8 mouse cellular contexts compared by ENCODE assay signal in the genomic region with DNA sequence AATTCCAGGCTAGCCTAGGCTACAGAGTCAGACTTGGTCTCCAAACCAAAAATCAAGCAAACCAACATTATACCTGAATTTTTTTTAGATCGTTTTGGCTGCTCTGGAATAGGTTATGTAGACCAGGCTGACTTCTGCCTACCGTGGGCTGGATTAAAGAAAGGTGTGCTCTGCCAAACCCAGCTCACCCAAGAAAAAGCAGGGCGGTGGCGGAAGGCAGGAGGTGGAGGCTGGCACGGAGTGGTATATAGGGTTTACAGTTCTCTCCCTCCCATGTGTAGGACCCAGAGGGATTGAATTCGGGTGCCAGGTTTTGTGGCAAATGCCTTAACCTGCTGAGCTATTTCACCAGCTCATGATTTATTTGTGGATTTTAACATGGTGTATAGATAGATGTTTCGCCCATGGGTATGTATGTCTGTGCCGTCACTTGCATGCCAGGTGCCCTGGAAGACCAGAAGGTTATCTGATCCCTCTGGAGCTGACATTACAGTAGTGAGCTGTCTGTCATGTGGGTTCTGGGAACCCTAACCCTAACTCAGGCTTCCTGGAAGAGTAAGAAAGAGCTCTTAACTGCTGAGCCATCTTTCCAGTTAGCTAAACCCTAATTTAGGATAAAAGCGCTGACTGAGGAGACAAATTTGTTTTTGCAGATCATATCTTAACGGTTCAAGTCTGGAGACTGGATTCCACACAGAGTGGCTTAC. TPM values are rescaled to one million over a fixed set of nuclear protein-coding genes. Genes with fewer than 3 reads are reported as not detected.
DNase-seq lines count a peak whose midpoint lies in the region; ATAC-seq and TF ChIP-seq lines count a peak whose summit lies in the region.

Gene Exoc7, minus strand, starts transcription at position 215 of the 707 bp plus-strand sequence.

- peak within 1 kb of the TSS; percentile 61 for H3K4me2 ChIP-seq in hindbrain, postnatal 0 days (ENCODE audit: low read depth, low read length)

- peak within 1 kb of the TSS; percentile 92 for H3K27ac ChIP-seq in gastrocnemius, adult 2 months
- H3K27ac ChIP-seq in hindbrain, postnatal 0 days = peak within 1 kb of the TSS; percentile 60; the same call in 1 of the 2 replicates

- TF ChIP-seq CTCF in gastrocnemius, adult 2 months (IDR thresholded peaks at IDR 0.05) = no peak
- no peak for TF ChIP-seq CTCF in hindbrain, postnatal 0 days (IDR thresholded peaks at IDR 0.05; ENCODE audit: low read depth)

- peaks cover 19% of the 10 kb centered on the region for H3K36me3 ChIP-seq in hindbrain, postnatal 0 days (ENCODE audit: insufficient read depth, low read length)

- no peaks in the 10 kb centered on the region for H3K9me3 ChIP-seq in hindbrain, postnatal 0 days (ENCODE audit: low read length)

- no peaks in the 10 kb centered on the region for H3K27me3 ChIP-seq in hindbrain, postnatal 0 days (ENCODE audit: insufficient read depth, low read length)

- H3K9ac ChIP-seq in hindbrain, postnatal 0 days (replicated peaks; ENCODE audit: low read length) = peak within 1 kb of the TSS; percentile 80

- peaks cover 4% of the 10 kb centered on the region; the same call in 1 of the 2 replicates for H3K4me1 ChIP-seq in hindbrain, postnatal 0 days (ENCODE audit: insufficient read depth, low read length)

- peak; percentile 35 for ATAC-seq in hindbrain, postnatal 0 days
- ATAC-seq in megakaryocyte, adult 5-6 weeks (ENCODE audit: poor library complexity, severe bottlenecking) = no peak

- WGBS in hindbrain, postnatal 0 days = 87% methylated on average over 10 of the region's 10 CpGs

- no peak for DNase-seq in layer of hippocampus, adult 8-10 months (ENCODE audit: low spot score in 2 of 2)
- DNase-seq in layer of hippocampus, adult 11-12 months (ENCODE audit: low spot score) = no peak
- DNase-seq in adrenal gland, postnatal 10 days = no peak
- no peak for DNase-seq in gastrocnemius, adult 2 months
- no peak for DNase-seq in hindbrain, postnatal 0 days (ENCODE audit: low spot score)
- no peak for DNase-seq in retina, embryonic 14.5 days (ENCODE audit: low spot score)
- no peak for DNase-seq in urinary bladder, postnatal 14 days (ENCODE audit: low spot score)

- intact Hi-C loops in gastrocnemius, adult 2 months (cut with DNase I) = no loop called here

- H3K4me3 ChIP-seq in gastrocnemius, adult 2 months = peak within 1 kb of the TSS; percentile 79
- peak within 1 kb of the TSS; percentile 69 for H3K4me3 ChIP-seq in hindbrain, postnatal 0 days (ENCODE audit: low read length)

RNA-seq across cellular contexts. Expression of gene Exoc7, which starts in this region (rescaled TPM):
- 100 to 1,000 TPM in 1 of 4 experiments, 10 to 100 TPM in 3; 82.4 to 103 (median 88.9) TPM for total RNA-seq in layer of hippocampus, adult 8-10 months (2022)
- total RNA-seq in adrenal gland, postnatal 10 days (2021) = 10 to 100 TPM; 57.0 to 70.2 TPM
- 100 to 1,000 TPM in 1 of 2 experiments, 10 to 100 TPM in 1; 74.1 to 106 TPM for total RNA-seq in gastrocnemius, adult 2 months (2021)
- total RNA-seq in hindbrain, postnatal 0 days (2014; rRNA removed) = 84.6 and 95.3 TPM in 2 replicates
- polyA plus RNA-seq in hindbrain, postnatal 0 days (2015; fragmentation: Nextera tagmentation; extraction: Ambion mirVana) = 128 TPM in 2 replicates
- total RNA-seq in megakaryocyte, adult 5-6 weeks (2015) = 29.2 and 34.8 TPM in 2 replicates
- total RNA-seq in megakaryocyte, adult 5-6 weeks (2017) = 20.3 and 27.3 TPM in 2 replicates
